Mouse (Mus musculus) hindbrain, postnatal 0 days (tissue): ENCODE measurements around the gene Grin2c. TPM values are rescaled to one million over a fixed set of nuclear protein-coding genes. Genes with fewer than 3 reads are reported as not detected.

Source experiments
- ATAC-seq: fragments of 200-750 bp; cut with Nextera tagmentation; 2 replicates; pipeline ENCODE4 v1.8.0; 2017; ENCODE audit warnings: mild to moderate bottlenecking, moderate TSS enrichment, moderate library complexity
- DNase-seq: peaks from one replicate; pipeline ENCODE4 v3.0.0-alpha.2; 2015; ENCODE audit warnings: low spot score
- H3K27ac ChIP-seq: fragments of 300-500 bp; sonication (generic); 2 replicates; pipeline ENCODE4 v1.5.1; 2014; ENCODE audit warnings: mild to moderate bottlenecking
- H3K27me3 ChIP-seq: fragments of 300-500 bp; sonication (generic); 2 replicates; pipeline ENCODE4 v1.6.1; 2014; ENCODE audit warnings: low read length, mixed read lengths; ENCODE audit not compliant: insufficient read depth
- H3K36me3 ChIP-seq: fragments of 300-500 bp; sonication (generic); 2 replicates; pipeline ENCODE4 v1.6.1; 2014; ENCODE audit warnings: low read length, mixed read lengths; ENCODE audit not compliant: insufficient read depth
- H3K4me1 ChIP-seq: fragments of 300-500 bp; sonication (generic); 2 replicates; pipeline ENCODE4 v1.6.1; 2014; ENCODE audit warnings: antibody characterized with exemption, low read length, mixed read lengths; ENCODE audit not compliant: insufficient read depth
- H3K4me2 ChIP-seq: fragments of 300-500 bp; sonication (generic); 2 replicates; pipeline ENCODE4 v1.6.1; 2014; ENCODE audit warnings: low read depth, mild to moderate bottlenecking, low read length, moderate library complexity, mixed read lengths
- H3K4me3 ChIP-seq: fragments of 300-500 bp; sonication (generic); 2 replicates; pipeline ENCODE4 v1.5.1; 2014; ENCODE audit warnings: low read length
- H3K9ac ChIP-seq: fragments of 300-500 bp; sonication (generic); replicated peaks from 2 replicates; pipeline ENCODE4 v1.6.1; 2014; ENCODE audit warnings: mild to moderate bottlenecking, low read length, moderate library complexity, mixed read lengths
- H3K9me3 ChIP-seq: fragments of 300-500 bp; sonication (generic); 2 replicates; pipeline ENCODE4 v1.6.1; 2016; ENCODE audit warnings: low read length, mixed read lengths
- CTCF ChIP-seq: IDR thresholded peaks from 2 replicates; pipeline ENCODE4 v1.5.1; 2016; ENCODE audit warnings: antibody characterized with exemption, control low read depth, low read depth
- WGBS: fragments of 180-500 bp; shearing (Covaris S2); extraction: QIAGEN DNeasy Blood & Tissue Kit; methylation state at CpG from one replicate; pipeline ENCODE4 v1.1.7; 2014; 5-methylcytosine and 5-hydroxymethylcytosine counted together
- polyA plus RNA-seq: library from polyadenylated mRNA; unstranded; fragments of >200 nt; fragmentation: Nextera tagmentation; extraction: Ambion mirVana; gene quantifications from 2 replicates; pipeline ENCODE4 v1.2.1, GENCODE M21; 2015
- total RNA-seq: library from RNA; depleted of rRNA; stranded (reverse); fragments of >200 nt; gene quantifications from 2 replicates; pipeline ENCODE4 v1.2.3, GENCODE M21; 2014

The Grin2c gene
- total and polyA plus RNA-seq, 2 experiments from 2014 or later: 1.0 to 7.1 TPM

DNA sequence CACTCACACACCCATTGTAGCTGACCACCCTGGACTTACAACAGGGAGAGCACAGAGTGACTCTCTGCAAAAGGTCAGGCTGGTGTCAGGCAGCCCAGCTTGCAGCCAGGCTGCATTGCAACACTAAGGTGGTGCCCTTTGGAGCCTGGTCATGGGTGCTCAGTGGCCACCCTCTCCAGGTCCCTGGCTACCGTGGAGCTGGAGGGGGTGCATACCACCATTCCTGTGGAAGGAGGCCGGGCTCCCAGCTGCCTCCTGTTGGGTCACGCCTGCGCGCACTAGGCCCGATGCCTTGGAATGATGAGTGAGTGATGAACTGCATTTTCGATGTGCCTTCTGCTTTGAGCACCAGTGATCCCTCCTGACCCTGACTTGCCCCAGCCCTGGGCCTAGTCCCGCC is 22.2 kb downstream of the Grin2c start:
- TF ChIP-seq CTCF: no peak
- Histone ChIP-seq H3K9me3 (no peaks in the 10 kb centered on the region), H3K4me2 (no peak overlapping the region), H3K4me3 (no peak overlapping the region), H3K4me1 (0 out of 2 replicates have a peak, but pooled peaks cover 7% of the 10 kb centered on the region), H3K27ac (no peak overlapping the region), H3K27me3 (peaks cover 15% of the 10 kb centered on the region), H3K9ac (no peak overlapping the region), H3K36me3 (peaks cover 3% of the 10 kb centered on the region; the same call in 1 of the 2 replicates)
- no peak for DNase-seq
- 85% methylated on average over 8 of the region's 8 CpGs for WGBS
- ATAC-seq: no peak

DNA sequence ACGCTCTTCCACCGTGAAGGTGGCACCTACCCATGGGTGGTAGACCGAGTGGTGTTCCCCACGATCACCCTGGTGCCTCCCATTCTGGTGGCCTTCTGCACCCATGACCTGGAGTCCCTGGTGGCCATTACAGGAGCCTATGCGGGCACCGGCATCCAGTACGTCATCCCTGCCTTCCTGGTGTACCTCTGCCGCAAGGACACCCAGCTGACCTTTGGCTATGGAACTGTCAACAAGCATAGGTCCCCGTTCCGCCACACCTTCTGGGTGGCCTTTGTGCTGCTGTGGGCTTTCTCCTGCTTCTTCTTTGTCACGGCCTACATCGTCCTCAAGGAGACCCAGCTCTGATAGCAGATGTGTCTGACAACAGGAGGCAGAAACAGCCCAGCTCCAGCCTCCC is 23.3 kb downstream of the Grin2c start:
- no peak for ATAC-seq
- Histone ChIP-seq H3K36me3 (peaks cover 3% of the 10 kb centered on the region; the same call in 1 of the 2 replicates), H3K9me3 (no peaks in the 10 kb centered on the region), H3K9ac (no peak overlapping the region), H3K4me1 (0 out of 2 replicates have a peak, but pooled peaks cover 7% of the 10 kb centered on the region), H3K4me3 (no peak overlapping the region), H3K4me2 (no peak overlapping the region), H3K27ac (no peak overlapping the region), H3K27me3 (peaks cover 4% of the 10 kb centered on the region; the same call in 1 of the 2 replicates)
- DNase-seq: no peak
- WGBS: 92% methylated on average over 12 of the region's 12 CpGs
- TF ChIP-seq CTCF: no peak

DNA sequence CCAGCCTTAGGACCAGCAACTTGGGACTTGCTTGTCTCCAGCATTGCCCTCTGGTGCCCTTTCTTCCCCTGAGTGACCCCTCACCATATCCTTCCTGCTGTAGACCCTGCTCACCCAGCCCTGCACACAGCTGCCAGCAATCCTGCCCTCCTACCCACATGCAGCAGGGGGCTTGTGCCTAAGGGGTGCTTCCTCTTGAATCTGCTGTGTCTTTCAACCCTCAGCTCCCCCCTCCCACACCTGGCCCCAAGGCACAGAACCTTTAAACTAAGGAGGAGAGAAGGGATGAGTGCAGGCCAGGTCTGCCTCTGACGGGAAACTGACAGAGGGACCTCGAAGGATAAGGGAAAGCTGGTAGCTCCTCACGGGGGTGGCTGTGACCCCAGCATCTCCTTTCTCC is 24.3 kb downstream of the Grin2c start:
- no peaks in the 10 kb centered on the region for H3K9me3 ChIP-seq
- H3K9ac ChIP-seq: no peak overlapping the region
- no peak overlapping the region for H3K4me3 ChIP-seq
- TF ChIP-seq CTCF: no peak
- no peak overlapping the region for H3K27ac ChIP-seq
- no peak overlapping the region for H3K4me2 ChIP-seq
- no peaks in the 10 kb centered on the region for H3K27me3 ChIP-seq
- 88% methylated on average over 3 of the region's 3 CpGs for WGBS
- H3K4me1 ChIP-seq: 0 out of 2 replicates have a peak, but pooled peaks cover 7% of the 10 kb centered on the region
- ATAC-seq: no peak
- peaks cover 3% of the 10 kb centered on the region; the same call in 1 of the 2 replicates for H3K36me3 ChIP-seq
- DNase-seq: no peak

DNA sequence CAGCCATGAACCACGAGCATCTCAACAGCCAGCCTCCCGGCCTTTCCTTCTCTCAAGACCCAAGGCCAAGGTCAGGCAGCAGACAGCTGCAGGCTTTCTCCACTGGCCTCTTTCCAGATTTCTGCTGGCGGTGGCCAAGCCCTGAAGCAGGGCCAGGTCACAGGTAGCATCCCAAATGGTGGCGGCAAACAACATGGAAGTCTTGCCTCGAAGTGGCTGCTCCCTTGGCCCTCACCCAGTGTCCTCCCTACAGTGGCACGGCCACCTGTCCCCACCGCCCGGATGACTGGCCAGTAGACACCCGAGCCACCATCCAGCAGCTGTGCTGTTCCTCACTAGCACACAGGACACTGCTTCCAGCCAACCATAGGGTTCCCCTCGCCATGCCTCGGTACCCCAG is 25.6 kb downstream of the Grin2c start:
- TF ChIP-seq CTCF: no peak
- H3K27me3 ChIP-seq: no peaks in the 10 kb centered on the region
- no peak overlapping the region for H3K9ac ChIP-seq
- no peak overlapping the region for H3K4me3 ChIP-seq
- H3K4me2 ChIP-seq: no peak overlapping the region
- H3K27ac ChIP-seq: no peak overlapping the region
- no peak for ATAC-seq
- H3K4me1 ChIP-seq: no peaks in the 10 kb centered on the region
- H3K36me3 ChIP-seq: peaks cover 3% of the 10 kb centered on the region; the same call in 1 of the 2 replicates
- DNase-seq: no peak
- WGBS: 62% methylated on average over 11 of the region's 11 CpGs
- no peaks in the 10 kb centered on the region for H3K9me3 ChIP-seq

DNA sequence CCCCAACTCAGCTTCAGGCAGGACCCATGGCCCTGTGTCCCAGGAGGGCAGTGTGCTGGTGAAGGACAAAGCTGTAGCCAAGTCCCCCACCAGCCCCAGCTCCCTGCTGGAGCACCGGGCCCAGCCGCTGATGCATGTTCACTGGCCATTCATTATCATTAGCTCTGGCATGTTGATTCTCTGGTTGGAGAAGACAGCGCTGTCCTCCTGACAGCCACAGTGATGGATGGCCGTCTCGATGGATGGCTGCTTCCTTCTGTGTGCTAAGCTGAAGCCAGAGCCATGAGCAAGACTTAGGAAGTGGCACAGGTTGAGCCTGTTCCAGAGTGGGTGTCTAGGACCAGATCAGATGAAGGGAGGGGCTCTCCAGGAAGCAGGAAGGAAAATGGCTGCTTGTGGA is 30.5 kb downstream of the Grin2c start:
- H3K4me1 ChIP-seq: peaks cover 29% of the 10 kb centered on the region; the same call in 1 of the 2 replicates
- DNase-seq (peak; percentile 46), ATAC-seq (no peak)
- no peak overlapping the region for H3K27ac ChIP-seq
- H3K4me3 ChIP-seq: no peak overlapping the region
- H3K9ac ChIP-seq: no peak overlapping the region
- no peaks in the 10 kb centered on the region for H3K36me3 ChIP-seq
- no peak overlapping the region for H3K4me2 ChIP-seq
- H3K27me3 ChIP-seq: no peaks in the 10 kb centered on the region
- 30% methylated on average over 5 of the region's 5 CpGs for WGBS
- TF ChIP-seq CTCF: no peak
- H3K9me3 ChIP-seq: no peaks in the 10 kb centered on the region

DNA sequence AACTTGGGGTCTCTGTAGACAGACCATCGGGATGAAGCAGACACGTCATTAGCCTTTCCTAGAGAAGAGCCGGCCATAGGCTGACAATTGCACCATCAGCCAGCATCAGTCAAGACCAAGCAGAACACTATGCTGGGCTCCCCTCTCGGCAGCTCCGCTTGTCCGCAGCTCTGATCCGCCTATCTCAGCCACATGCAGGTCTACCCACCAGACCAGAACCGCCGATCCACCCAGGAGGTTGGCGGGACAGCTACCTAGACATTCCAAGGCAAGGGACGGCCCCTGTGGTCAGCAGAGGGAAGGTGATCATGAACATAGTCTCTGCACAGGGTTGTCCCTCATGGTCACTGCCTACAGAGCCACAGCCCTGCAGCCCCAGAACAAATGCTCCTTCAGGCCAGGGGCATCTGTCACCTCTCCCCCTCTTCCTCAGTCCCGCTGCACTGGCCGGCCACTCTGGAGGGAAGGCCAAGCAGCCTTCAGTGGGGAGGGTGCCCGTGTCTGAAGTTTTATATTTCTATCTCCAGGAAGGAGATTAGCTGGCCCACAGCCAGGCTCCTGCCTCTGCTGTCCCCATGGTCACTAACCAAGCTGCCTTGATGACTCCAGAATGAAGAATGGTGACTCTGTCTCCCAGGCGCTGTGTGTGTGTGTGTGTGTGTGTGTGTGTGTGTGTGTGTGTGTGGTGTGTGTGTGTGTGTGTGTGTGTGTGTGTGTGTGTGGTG is 32.6 kb downstream of the Grin2c start:
- ATAC-seq: peak; percentile 28; the same call in 1 of the 2 replicates
- DNase-seq: peak; percentile 74
- Histone ChIP-seq H3K9me3 (no peaks in the 10 kb centered on the region), H3K27ac (peak overlapping the region; percentile 63), H3K4me1 (peaks cover 29% of the 10 kb centered on the region; the same call in 1 of the 2 replicates), H3K27me3 (no peaks in the 10 kb centered on the region), H3K36me3 (no peaks in the 10 kb centered on the region), H3K9ac (no peak overlapping the region), H3K4me2 (no peak overlapping the region), H3K4me3 (no peak overlapping the region)
- TF ChIP-seq CTCF: no peak
- 55% methylated on average over 15 of the region's 15 CpGs for WGBS
